Mouse (Mus musculus) spleen, adult 12 weeks (tissue): ENCODE measurements around the gene Ciapin1.

Source experiments
- DNase-seq: peaks from one replicate; pipeline ENCODE4 v3.0.0; 2022; ENCODE audit warnings: low spot score

Gene Ciapin1

DNA sequence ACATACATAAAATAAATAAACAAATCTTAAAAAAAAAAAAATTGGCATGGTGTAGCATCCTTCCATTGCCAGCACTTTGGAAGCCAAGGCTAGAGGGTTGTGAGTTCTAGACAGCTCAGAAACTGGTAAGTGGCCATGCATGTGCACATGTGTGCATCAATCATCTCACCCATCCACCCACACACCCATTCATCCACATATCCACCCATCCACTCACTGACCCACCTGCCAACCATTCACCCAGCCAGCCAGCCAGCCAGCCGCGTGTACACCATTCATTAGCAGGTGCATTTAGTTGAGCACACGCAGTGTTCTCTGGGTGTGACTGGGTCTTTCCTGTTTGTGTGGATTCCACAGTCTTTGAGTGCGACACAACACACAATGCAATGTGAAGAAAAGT, 32.3 kb downstream of the Ciapin1 start:
- no peak for DNase-seq

DNA sequence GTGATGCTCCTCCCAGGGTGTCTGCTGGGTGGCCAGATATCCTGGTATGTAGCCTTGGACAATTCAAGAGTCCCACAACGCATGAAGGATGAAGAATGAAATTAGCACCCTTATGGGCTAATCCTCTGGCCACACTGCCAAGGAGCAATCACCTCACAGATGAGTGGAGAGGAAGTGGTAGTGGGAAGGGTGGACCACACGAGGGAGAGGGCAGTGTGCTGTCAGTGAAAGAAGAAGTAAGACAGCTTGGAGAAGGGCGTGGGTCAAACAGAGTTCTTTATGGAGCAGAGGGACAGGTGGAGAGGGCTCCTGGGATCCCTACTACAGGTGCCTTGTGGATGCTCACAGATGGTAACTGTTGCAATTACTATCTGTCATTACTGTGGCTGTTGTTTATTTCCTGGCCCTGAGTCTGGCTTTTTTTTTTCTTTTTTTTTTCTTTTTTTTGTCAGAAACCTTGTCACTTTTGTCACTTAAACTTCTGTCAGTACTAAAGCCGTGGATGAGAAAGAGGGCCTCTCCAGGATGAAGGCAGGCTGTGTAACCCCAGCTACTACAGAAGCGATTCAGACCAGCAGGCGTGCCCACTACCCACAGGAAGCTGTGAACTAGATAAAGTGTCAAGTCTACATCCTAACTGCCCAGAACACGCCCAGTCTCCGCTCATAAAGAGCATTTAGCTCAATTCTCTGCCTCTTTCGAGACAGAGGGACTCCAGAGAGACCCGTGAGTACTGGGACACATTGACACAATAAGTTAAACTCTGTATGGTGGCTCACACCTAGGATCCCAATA, 33.4 kb downstream of the Ciapin1 start:
- no peak for DNase-seq

DNA sequence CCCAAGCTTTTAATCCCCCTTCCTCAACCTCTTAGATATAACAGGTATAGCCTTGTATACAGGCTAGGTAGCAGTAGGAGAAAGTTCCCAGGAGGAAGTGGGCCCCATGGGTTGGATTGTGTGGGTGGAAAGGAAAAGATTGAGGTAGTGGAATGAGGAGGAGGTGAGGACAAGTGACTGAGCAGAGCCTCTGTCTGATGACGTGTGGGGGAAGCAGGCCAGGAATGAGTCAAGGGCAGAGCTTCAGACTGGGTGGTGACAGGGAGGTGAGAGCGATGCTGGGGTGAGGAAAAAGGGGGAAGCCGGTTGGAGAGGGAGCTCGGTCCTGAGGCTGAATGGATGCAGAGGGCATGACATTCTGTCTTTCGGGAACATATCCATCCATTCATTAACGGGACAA, 34.6 kb downstream of the Ciapin1 start:
- no peak for DNase-seq

DNA sequence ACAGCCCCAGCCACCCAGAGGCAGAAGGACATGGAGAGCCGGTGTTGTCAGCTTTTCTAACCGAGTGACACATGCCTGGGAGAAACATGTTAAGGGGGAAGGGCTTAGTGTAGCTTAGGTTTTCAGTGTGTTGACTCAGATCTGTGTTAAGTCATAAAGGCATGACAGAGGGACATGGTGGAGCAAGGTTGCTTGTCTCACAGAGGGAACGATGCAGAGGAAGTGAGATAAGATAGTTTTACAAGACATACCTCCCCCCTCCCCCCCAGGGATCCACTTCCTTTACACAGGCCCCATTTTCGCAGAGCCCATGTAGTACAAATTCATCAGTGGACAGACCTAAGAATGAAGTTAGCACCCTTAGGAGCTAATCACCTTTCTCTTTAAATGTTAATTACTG, 35.8 kb downstream of the Ciapin1 start:
- DNase-seq = no peak

DNA sequence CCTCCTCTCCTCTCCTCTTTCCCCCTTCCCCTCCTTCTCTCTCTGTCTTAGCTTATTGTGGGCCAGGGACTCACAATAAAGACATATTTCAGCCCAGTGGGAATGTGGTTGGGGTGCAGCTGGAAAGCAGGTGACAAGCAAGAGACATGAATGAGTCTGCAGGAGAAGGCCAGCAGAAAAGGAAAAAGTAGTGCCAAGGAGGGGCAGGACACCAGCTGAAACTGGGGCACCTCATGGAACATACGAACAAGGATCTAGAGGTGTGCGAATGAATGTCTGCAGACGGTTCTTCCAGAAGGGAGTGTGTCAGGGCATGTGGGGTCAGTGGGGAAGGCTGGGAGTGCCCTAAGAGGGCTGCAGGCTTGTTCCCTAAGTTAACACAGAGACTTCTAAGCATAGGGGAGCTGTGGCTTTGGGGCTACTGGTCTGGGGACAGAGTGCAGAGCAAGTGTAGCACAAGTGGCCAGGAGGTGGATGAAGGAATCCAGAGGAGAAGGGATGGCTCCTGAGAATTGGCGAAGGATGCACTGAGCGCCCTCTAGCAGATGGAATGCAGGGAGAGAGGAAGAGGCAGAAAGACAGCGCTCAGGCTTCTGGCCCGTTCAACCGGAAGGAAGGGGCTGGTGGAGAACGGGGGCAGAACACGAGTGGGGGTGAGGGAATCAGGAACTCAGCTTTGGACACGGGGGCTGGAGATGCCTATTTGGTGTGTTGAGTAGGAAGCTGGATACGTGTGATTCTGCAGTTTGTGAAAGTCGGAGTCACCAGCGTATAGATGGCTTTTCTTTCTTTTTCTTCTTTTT, 36.7 kb downstream of the Ciapin1 start:
- DNase-seq = no peak

DNA sequence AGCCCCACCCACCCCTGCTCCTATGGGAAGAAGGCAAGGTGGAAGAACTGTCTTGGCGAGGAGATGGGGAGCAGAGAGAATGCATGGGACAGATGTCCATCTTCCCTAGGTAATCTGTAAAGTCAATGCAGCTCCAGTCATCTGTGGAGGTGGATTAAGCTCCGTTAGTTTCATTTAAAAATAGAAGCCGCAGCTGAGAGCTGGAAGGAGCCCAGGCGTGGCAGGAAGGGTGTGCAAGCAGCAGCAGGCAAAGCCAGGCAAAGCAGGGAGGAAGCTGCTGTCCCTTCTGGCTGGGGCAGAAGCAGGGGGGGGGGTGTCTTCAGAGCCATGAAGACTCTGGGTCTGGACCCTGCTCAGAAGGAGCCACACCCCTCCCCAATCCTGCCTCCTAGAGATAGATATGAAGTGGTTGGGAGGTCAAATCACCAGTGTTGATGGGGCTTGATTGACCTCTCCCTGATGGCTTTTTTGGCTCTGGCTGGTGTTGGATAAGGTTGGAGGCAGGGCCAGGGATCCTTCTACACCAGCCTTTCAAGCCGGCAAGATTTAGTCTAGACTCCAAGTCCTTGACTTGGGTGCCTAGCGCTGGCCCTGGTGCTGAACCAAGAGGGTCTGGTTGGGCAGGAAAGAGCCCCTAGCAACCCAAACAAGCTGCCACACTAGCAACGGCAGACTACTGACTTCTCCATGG, 37.7 kb downstream of the Ciapin1 start:
- DNase-seq = no peak

DNA sequence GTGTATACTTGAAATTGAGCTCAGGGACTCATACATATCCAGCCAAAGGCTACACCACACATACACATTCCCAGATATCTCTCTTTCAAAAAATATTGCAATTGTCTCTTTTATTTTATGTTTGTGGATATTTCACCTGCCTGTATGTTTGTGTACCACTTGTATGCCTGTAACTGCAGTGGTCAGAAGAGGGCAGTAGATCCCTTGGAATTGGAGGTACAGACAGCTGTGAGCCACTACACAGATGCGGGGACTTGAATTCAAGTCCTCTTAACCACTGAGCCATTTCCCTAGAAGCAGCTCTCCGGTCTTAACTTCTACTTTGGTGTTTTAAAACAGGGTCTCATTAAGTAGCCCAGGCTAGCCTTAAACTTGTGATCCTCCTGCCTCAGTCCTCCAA, 43.4 kb downstream of the Ciapin1 start:
- no peak for DNase-seq

DNA sequence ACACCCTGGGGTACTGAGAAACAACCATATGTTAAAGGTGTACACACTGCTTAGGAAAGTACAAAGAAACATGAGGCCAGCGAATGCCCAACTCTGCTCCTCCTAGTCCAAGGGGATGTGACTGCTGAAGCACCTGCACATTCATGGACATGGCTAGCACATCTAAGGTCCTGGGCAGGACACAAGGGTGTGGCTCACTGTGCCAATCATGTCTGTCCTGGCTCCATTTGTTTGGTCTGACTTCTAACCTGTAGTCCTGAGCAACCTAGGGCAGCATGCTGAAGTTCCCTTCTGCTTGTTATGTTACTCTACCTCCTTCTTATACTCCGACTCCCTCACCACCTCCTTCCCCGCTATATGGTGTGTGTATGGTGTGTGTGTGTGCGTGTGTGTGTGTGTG, 43.8 kb downstream of the Ciapin1 start:
- no peak for DNase-seq

DNA sequence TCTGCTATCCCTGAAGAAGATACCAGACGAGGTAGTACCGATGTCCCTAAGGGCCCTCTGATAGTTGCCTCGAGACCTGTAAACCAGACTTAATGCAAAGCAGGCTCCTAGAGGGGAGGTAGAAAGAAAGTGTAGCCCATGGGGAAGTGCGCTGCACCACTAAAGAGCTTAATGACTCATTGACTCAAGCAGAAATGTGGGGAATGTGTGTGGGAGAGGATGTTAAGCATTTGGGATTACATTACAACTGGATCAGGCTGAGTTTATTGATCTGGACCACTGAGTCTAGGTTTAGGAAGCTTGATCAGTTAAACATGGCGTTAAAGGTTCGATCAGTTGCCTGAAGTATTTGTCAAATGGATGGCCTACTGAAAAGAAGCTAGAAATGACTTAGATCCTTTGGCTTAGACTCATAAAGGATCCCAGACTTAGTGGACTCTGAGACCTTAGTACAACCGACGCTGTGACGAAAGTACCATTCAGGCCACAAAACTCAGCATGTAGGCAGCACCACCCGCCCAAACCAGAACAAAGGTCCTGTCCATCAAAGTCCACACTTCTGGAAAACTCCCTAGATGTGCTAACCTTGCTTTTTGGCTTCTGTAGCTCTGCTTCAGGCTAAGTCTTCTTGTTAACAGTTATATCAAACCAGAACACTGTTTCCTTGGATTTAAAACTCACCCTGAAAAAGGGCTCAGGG, 48.8 kb downstream of the Ciapin1 start:
- no peak for DNase-seq

DNA sequence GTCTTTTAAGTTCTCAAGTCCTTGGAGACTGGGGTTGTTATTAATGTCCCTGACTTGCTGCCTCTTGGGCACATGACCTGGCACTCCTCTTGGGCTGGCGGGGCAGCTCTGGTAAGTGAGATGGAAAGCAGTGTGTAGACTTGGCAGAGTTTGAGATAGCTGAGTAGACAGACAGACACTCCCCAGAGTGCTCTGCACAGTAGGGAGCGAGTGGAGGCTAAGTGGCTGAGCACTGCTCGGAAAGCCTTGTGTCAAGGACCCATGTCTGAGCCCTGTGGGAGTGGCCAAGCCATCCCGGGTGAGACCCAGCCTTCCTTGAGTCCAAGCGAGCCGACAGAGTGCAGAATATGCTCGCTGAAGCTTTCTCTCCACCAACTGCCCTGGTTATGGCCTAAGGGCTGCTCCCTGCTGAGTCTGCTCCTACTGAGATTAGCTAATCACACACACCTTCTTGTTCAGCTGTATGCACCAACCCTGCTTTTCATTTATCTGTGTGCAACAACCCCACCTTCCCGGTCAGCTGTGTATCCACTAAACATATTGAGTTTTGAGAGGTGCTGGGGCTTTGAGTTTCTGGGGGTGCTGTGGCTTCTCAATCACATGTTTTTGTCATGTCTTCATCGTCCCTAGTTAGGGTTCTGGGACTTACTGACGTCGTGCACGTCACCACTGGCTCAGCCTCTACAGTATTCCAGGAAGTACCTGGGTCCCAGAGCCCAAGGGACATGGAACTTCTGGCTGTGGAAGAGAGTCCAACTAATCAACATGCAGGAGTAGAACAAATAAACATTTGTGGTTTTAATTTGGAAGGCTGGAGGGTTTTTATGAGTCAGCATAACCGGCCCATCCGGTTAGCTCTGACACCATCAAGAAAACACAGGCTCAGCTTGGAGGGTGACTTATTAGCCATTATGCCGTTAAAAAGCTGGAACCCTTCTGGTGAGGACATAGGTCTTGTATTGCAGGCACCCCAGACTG, 50.3 kb downstream of the Ciapin1 start:
- peak; percentile 73 for DNase-seq

DNA sequence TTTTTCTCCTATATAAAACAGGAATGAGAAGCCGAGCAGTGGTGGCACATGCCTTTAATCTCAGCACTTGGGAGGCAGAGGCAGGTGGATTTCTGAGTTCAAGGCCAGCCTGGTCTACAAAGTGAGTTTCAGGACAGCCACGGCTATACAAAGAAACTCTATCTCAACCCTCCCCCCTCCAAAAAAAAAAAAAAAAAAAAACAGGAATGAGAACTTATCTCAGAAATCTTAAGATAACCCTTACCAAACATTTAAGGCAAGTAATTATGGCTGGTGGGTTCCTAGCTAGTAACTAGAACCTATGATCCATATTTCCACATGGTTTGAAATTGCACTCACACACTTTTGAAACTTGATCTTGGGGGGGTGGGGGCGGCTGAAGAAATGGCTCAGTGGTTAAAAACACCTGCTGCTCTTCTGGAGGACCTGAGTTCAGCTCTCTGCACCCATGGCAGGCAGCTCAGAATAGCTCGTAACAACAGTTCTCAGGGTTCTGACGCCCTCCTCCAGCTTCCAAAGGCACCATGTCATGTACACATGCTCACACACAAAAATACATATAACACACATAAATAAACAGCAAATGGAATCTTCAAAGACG, 52.1 kb downstream of the Ciapin1 start:
- DNase-seq = no peak

DNA sequence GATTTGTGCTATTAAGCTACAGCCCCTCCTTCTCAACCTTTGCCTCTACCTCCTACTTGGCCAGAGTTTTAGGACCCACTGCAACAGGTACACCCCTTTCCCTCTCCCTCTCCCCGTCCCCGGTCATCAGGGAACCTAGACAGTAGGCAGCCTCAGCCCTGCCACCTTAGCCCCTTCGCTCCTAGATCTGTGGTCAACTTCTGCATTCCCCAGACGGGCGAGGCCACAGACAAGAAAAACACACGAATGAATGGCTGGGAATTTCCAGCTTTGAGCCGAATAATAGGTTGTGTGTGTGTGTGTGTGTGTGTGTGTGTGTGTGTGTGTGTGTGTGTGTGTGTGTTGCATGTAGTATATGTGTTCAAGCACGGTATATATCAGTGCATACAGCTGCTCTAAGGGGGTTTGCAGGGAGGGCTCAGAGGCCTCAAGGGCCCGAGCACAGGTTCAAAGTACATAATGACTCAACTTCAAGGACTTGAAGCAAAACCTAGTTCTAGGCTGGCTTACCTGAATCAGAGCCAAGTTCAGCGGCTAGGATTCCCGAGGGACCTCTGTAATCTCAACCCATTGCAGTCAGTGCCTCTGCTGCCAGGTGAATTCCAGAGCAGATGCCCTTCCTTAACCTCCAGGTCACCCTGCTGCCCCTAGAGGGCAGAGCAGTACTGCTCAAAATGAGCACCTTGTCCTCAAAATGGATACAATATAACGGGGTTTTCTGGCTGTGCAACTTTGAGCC, 52.7 kb downstream of the Ciapin1 start:
- DNase-seq = peak; percentile 61

DNA sequence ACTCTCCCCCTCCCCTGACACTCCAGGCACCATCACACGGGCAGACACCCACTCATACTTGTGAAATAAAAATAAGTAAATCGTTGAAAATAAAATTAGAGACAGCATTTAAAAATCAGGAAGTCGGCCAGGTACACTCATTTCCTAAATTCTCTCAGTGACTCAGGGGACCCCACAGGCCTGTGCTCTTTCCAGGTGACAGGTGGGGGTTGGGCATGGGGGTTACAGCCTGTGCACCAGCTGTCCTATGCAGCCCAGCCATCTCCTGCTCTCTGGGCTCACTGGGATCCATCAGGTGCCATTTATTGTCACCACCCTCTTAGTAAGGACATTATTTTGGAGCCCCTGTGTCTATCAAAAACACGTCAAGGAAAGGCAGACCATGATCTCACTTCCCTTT, 54.3 kb downstream of the Ciapin1 start:
- DNase-seq = no peak

DNA sequence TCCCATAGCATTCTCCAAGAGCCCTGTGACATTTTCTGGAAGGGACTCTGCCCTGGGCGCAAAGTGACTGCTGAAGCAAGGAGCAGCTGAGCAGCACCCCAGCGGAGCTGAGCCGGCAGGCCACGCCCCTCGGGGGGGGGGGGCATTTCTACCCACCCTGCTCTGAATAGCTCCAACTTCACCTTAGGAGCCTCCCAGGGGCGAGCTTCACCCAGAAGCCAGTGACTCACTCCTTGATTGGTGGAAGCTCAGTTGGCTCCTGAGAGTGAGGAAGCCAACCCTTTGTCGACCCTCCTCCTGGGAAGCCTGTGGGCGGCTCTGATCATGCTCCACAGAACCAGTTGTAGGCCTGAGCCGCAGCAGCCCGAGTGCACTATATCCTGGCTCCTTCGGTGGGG, 56.3 kb downstream of the Ciapin1 start:
- DNase-seq = no peak

DNA sequence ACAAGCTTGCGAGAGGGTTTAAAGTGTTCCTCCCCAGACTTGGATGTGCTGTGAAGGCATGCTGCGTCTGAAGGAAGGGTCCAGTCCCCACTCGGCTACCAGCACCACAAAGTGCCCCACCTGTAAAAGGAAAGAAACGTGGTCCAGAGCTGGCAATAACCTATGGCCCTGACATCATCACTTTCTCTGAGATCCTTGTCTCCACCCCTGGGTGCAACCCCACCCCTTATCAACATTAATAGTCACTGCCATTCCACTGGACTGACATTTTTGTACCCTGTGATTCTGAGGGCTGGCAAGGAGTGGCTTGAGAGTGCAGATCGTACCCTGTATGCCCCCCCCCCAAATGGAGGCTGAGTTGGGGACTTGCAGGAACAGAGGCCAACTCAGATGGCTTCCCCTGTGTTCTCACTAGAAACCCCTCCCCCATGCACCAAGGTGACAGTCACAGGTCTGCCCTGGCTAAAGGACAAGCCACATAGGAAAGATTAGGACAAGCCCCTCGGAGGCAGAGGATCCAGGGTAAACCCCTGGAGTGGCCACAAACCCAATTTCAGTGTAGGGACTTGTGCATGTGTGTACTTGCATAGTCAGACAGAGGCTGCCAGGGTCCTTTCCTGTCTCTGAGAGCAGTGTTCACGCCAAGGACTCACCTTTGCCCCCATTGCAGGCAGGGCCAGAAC, 56.9 kb downstream of the Ciapin1 start:
- DNase-seq = no peak

DNA sequence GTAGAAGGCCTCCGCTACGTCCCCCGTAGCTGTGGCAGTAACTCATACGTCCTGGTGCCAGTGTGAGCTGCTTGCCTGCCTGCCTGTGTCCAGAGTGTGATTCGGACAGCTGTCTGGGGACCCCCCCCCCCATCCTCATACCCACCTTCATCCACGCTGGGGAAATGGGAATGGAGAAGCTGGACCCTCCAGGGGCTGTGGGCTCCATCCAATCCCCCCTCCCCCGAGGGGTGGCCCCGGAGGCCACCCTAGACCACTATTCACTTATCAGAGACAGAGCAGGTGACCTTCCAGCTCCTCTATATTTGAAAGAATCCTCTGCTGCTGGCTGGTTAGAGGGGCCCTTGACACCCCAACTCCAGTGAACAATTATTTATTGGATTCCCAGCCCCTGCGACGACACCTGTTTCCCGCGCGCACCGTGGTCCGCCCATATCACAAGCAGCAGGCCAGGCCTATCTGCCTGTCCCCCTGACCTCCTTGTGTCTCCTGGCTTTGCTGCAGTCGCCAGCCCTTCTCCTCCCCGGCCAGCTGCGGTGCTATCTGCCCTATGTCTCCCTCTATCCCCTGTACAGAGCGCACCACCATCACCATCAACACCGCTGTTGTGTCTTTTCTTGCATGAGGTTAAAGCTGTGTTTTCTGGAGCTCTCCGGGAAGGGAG, 57.5 kb downstream of the Ciapin1 start:
- no peak for DNase-seq

DNA sequence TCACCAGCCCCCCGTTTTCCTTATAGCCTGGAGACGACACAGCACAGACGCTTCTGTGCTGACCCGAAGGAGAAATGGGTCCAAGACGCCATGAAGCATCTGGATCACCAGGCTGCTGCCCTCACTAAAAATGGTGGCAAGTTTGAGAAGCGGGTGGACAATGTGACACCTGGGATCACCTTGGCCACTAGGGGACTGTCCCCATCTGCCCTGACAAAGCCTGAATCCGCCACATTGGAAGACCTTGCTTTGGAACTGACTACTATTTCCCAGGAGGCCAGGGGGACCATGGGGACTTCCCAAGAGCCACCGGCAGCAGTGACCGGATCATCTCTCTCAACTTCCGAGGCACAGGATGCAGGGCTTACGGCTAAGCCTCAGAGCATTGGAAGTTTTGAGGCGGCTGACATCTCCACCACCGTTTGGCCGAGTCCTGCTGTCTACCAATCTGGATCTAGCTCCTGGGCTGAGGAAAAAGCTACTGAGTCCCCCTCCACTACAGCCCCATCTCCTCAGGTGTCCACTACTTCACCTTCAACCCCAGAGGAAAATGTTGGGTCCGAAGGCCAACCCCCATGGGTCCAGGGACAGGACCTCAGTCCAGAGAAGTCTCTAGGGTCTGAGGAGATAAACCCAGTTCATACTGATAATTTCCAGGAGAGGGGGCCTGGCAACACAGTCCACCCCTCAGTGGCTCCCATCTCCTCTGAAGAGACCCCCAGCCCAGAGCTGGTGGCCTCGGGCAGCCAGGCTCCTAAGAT, 58.4 kb downstream of the Ciapin1 start:
- no peak for DNase-seq

DNA sequence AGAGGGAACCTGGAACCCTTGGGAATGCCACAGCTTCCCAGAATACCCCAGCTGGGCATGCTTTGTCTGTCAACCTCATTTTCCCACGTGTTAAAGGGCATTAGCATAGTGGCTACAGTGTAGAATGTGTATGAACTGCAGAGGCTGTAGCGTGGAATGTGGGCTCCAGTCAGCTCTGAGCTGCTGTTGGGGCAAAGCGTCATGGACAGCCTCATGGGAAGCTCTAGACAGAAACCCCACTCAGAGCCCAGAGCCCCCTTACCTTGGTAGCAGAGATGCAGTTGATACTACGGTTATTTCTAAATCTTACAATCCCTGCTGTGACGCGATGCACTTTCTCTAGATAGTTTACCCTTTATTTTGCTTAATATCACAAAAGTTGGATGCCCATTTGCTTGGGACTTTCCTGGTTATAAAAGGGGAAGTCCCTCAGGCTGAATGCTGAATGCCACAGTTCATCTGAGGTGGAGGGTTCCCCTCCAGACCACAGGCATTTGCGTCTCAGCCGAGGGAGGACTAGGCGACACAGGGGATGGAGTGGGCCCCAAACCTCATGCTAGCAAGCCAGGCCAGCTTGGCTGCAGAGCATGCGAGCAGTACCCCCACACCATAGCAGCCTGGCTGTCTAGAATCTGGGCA, 59.1 kb downstream of the Ciapin1 start:
- DNase-seq = no peak
